Mouse (Mus musculus) T-helper 1 cell (primary cell): ENCODE results near the gene Gm28051.

Experiments
- in situ Hi-C: fragments of 300-600 bp; cut with MboI, MseI; formaldehyde crosslinking; loops from one replicate; pipeline ENCODE4 v1.15.1; 2025; ENCODE audit warnings: high pct_unique_total_duplicates

The Gm28051 gene

GRCm38 (mm10) chr12:102743036-102743588 is 14.5 kb downstream of the Gm28051 start:
- in situ Hi-C loops: loop anchor here (5.0 kb wide), 1 partner anchor 139 kb away; no protein-coding TSS in a partner anchor

GRCm38 (mm10) chr12:102742056-102742455 is 15.5 kb downstream of the Gm28051 start:
- in situ Hi-C loops: loop anchor here (5.0 kb wide), 1 partner anchor 140 kb away; no protein-coding TSS in a partner anchor

GRCm38 (mm10) chr12:102740285-102740684 is 17.3 kb downstream of the Gm28051 start:
- in situ Hi-C loops: loop anchor here (5.0 kb wide), 1 partner anchor 142 kb away; no protein-coding TSS in a partner anchor

- in situ Hi-C loops: no loop called here
These were observed 18.5 kb downstream of the Gm28051 start for GRCm38 (mm10) chr12:102739096-102739495.

GRCm38 (mm10) chr12:102733381-102733780 is 24.2 kb downstream of the Gm28051 start:
- in situ Hi-C loops: no loop called here

GRCm38 (mm10) chr12:102730798-102731619 is 26.6 kb downstream of the Gm28051 start:
- in situ Hi-C loops: no loop called here

DNA sequence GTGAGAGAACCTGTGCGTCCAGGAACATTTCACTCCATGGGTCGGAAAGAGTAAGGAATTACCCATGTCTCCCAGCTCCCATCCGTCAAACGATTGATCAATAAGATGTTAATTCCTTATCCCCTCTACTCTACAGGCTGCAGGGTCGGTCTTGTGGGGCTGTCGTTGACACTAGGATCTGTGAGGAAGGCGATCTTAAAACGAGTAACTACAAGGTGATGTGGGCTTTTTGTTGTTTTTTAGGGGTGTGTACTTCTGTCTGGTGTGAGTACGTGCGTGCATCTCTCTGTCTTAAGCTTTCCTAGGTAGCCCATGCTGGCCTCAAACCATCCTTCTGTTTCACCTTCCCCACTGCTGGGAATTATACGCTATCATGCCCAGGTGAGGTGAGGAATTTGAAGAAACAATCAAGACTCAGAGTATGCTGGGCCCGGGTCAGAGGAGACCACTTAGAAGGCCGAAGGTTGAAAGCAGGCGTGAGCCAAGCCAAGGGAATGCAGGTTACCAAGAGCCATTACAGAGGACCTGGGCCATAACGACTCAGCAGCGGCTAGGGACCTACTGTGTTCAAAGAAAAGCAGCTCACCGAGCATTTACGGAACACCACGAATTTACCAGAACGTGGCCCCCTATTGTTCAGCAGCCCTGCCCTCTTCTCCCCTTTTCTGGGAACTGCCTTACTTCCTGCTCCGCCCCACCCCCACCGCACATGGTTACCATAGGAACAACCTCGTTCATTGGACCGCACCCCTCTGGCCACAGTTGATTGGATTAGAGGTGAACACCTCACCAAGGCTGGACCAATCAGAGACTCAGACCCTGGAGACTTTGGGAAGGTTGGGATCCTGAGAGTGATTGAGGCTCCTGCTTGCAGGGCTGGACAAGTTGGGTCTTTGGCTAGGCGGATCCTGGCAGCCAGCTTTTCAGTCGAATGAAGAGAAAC is 27.4 kb downstream of the Gm28051 start:
- in situ Hi-C loops: loop anchor here (5.0 kb wide), 1 partner anchor 148 kb away; no protein-coding TSS in a partner anchor

GRCm38 (mm10) chr12:102725761-102726175 is 31.8 kb downstream of the Gm28051 start:
- in situ Hi-C loops: loop anchor here (5.0 kb wide), 1 partner anchor 143 kb away; no protein-coding TSS in a partner anchor

DNA sequence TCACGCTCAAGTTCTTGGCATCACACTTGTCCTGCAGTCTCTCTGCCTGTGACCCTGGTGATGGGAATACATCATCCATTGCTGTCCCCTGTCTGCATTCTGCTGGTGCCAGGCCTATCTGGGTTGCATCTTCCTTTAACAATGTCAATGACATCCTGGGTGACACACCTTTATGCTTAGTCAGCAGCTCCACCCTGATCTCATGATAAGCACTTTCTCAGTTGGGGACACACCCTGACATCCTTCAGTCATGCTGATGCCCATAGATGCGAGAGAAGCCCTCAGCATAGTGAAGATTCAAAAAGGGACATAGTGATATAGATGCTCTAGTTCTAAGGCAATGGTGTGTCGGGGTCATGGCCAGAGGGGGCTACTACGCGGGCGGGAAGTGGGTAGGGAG is 32.4 kb downstream of the Gm28051 start:
- in situ Hi-C loops: loop anchor here (5.0 kb wide), 1 partner anchor 143 kb away; no protein-coding TSS in a partner anchor

GRCm38 (mm10) chr12:102723861-102724260 is 33.7 kb downstream of the Gm28051 start:
- in situ Hi-C loops: no loop called here

GRCm38 (mm10) chr12:102722966-102723365 is 34.6 kb downstream of the Gm28051 start:
- in situ Hi-C loops: no loop called here

DNA sequence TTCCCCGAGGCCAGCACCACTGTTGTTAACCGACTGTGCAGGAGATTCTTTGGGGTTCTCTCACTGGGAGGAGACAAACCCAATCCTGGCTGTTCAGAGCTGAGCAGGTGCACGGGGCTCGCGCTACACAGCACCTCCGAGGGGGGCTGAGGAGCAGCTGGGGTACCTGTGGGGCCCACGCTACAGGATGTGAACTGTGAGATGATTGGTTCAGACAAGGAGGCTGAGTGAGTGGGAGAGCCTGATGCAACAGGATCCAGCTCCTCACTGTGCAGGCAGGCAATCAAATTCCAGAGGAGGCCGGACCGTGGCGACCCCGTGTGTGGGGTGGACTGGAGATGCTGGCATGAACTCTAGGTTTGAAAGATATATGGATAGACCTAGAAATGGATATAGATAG is 35.1 kb downstream of the Gm28051 start:
- in situ Hi-C loops: no loop called here

GRCm38 (mm10) chr12:102719552-102720315 is 37.8 kb downstream of the Gm28051 start:
- in situ Hi-C loops: no loop called here

DNA sequence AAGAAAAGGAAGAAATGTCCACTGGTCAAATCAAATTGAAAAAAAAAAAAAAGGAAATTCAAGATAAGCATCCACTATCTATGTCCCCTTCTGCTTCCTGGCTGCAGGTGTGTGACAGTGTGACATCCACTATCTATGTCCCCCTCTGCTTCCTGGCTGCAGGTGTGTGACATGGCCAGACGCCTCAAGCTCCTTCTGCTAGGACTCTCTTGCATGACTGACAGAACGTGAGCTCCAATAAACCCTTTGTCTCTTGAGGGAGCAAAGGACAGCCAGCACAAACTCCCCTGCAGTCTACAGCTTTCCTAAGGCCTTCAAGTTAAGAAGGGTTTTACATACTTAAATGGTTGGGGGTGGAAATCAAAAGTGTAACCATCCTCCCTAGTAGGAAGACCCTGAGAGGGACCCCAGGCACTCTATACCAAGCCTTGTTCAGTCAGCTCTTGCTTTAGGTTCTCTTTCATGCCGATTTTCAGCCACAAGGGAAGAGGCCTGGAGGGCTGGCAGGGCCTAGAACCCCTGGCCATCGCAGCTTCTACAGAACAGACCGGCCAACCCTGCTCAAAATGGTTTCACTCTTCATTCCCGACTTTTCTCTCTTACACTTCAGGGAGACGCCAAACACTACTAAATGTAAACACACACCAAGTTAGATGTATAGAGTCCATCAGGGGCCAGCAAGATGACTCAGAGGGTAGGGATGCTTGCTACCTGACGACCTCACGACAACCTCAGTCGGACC is 42.7 kb downstream of the Gm28051 start:
- in situ Hi-C loops: no loop called here

- in situ Hi-C loops: no loop called here
These were observed 43.4 kb downstream of the Gm28051 start for GRCm38 (mm10) chr12:102714116-102714515.

- in situ Hi-C loops: no loop called here
These were observed 44.3 kb downstream of the Gm28051 start for GRCm38 (mm10) chr12:102713153-102713865.

- in situ Hi-C loops: no loop called here
These were observed 46.7 kb downstream of the Gm28051 start for GRCm38 (mm10) chr12:102710851-102711375.

GRCm38 (mm10) chr12:102709896-102710295 is 47.7 kb downstream of the Gm28051 start:
- in situ Hi-C loops: no loop called here

- in situ Hi-C loops: no loop called here
These were observed 49.3 kb downstream of the Gm28051 start for GRCm38 (mm10) chr12:102708220-102708619.
